Mouse (Mus musculus) cerebellum, adult 2 months (tissue): ENCODE results near the gene Pitpnm2.

Experiments
- CTCF ChIP-seq: fragments of 200-500 bp; IDR thresholded peaks from 2 replicates; pipeline ENCODE4 v1.5.1; 2011; ENCODE audit warnings: low read depth, mild to moderate bottlenecking, control low read depth, low read length, moderate library complexity, borderline replicate concordance; ENCODE audit not compliant: insufficient read depth
- POLR2A ChIP-seq: fragments of 200-500 bp; IDR thresholded peaks from 2 replicates; pipeline ENCODE4 v1.6.1; 2011; ENCODE audit warnings: low read length, control low read depth, borderline replicate concordance; ENCODE audit not compliant: insufficient read depth

- no peak for TF ChIP-seq POLR2A
- TF ChIP-seq CTCF, result no peak
These were observed 127.2 kb downstream of the Pitpnm2 start for GRCm38 (mm10) chr5:124122357-124122756.
